Mouse (Mus musculus): Measurements from ENCODE around the gene H2-Q2.
A peak's percentile ranks its signal among the peaks of the same experiment; 100 is the strongest.
"Not testable (repeated sequence)": the region's sequence is repeated elsewhere in the genome, so short reads cannot be mapped to it uniquely, and the experiment has no call there.

The H2-Q2 gene

GRCm38 (mm10) chr17:35359470-35359862, 17.4 kb downstream of the H2-Q2 start:
- peak; percentile 30 for DNase-seq (ENCODE audit: extremely low spot score, low spot score)

- peak; percentile 78 for DNase-seq (ENCODE audit: extremely low spot score, low spot score)
Measured at GRCm38 (mm10) chr17:35379369-35379728, 37.3 kb downstream of the H2-Q2 start, which contains the start of gene H2-Q4. TSS of gene H2-Q4 (plus strand) at chr17:35379617.

- DNase-seq (ENCODE audit: extremely low spot score, low spot score) = peak; percentile 42
Measured at GRCm38 (mm10) chr17:35379729-35380451, 37.8 kb downstream of the H2-Q2 start.

- DNase-seq (ENCODE audit: extremely low spot score, low spot score) = peak; percentile 58
Measured at GRCm38 (mm10) chr17:35389796-35390195, 47.8 kb downstream of the H2-Q2 start.

- not testable (repeated sequence) for DNase-seq (ENCODE audit: extremely low spot score, low spot score)
Measured at GRCm38 (mm10) chr17:35392671-35393070, 50.6 kb downstream of the H2-Q2 start.

GRCm38 (mm10) chr17:35393864-35394800, 52.1 kb downstream of the H2-Q2 start:
- not testable (repeated sequence) for DNase-seq (ENCODE audit: extremely low spot score, low spot score)

Measured in neural tube, embryonic 10.5 days (tissue).